ENCODE assay signal across 19 mouse cellular contexts in the genomic region with DNA sequence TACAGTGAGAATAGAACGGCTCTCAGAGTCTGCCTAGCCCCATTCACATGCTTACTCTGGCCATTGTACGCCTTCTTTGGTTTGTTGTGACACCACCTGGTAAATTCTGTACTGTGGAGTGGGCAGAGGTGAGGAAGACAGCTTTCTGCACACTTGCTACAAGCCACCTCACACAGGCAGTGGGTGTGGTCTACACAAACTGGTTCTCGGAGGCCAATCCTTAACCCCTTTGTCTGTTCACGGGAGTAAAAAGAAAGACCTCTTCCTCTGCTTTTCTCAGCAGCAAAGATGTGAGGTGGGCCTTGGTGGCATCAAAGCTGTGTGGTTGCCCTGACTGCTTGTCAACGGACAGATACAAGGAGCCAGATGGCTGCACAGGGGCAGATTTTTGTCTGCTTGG.
DNase-seq lines count a peak whose midpoint lies in the region; ATAC-seq and TF ChIP-seq lines count a peak whose summit lies in the region.
"Had no signal": no experiment of that assay in that cellular context is flagged by ENCODE, and none has a peak within 500 bp of the region (broad histone marks: within the 10 kb centered on the region; RNA-seq: fewer than 3 reads in every experiment).

No protein-coding gene starts in this region.

- no peak for TF ChIP-seq CTCF in thymus, adult 2 months (IDR thresholded peaks at IDR 0.05; ENCODE audit: borderline replicate concordance, control insufficient read depth, extremely low read depth, insufficient read depth, low read length, poor library complexity)
- TF ChIP-seq CTCF in gastrocnemius, adult 2 months (IDR thresholded peaks at IDR 0.05), result no peak

- intact Hi-C loops in gastrocnemius, adult 2 months (cut with DNase I), result no loop called here

- no peak overlapping the region for H3K4me3 ChIP-seq in heart, embryonic 16.5 days (ENCODE audit: low read length)
- H3K4me3 ChIP-seq in heart, embryonic 12.5 days, result no peak overlapping the region
- H3K4me3 ChIP-seq in thymus, adult 2 months (ENCODE audit: control insufficient read depth, insufficient read depth, low read length), result no peak overlapping the region
- no peak overlapping the region for H3K4me3 ChIP-seq in gastrocnemius, adult 2 months
- H3K4me3 ChIP-seq in hindbrain, embryonic 11.5 days (ENCODE audit: low read depth, low read length), result no peak overlapping the region
- H3K4me3 ChIP-seq: embryonic facial prominence, embryonic 13.5 days; forebrain, embryonic 12.5 days had no signal

- no peak overlapping the region for H3K9ac ChIP-seq in heart, embryonic 16.5 days (ENCODE audit: low read length)
- no peak overlapping the region for H3K9ac ChIP-seq in heart, embryonic 12.5 days
- H3K9ac ChIP-seq in hindbrain, embryonic 11.5 days (ENCODE audit: low read depth, low read length), result no peak overlapping the region
- H3K9ac ChIP-seq: embryonic facial prominence, embryonic 13.5 days; forebrain, embryonic 12.5 days; hindbrain, embryonic 14.5 days had no signal

- 0 out of 2 replicates have a peak, but pooled peaks cover 2% of the 10 kb centered on the region for H3K4me1 ChIP-seq in heart, embryonic 16.5 days (ENCODE audit: control insufficient read depth, insufficient read depth, low read length)
- H3K4me1 ChIP-seq in heart, embryonic 12.5 days (replicated peaks), result 0 out of 2 replicates have a peak, but pooled peaks cover 6% of the 10 kb centered on the region
- no peaks in the 10 kb centered on the region for H3K4me1 ChIP-seq in thymus, adult 2 months (replicated peaks; ENCODE audit: control insufficient read depth, insufficient read depth, low read length)
- H3K4me1 ChIP-seq in hindbrain, embryonic 11.5 days (replicated peaks; ENCODE audit: control insufficient read depth, insufficient read depth, low read length), result no peaks in the 10 kb centered on the region

- DNase-seq in ZHBTc4 (ENCODE audit: low read depth, low spot score), result peak; percentile 21
- peak; percentile 47 for DNase-seq in thymus, adult 2 months
- peak; percentile 54 for DNase-seq in thymus, postnatal 25 days
- no peak for DNase-seq in layer of hippocampus, postnatal 10 days (ENCODE audit: low spot score in 2 of 2)
- DNase-seq in gastrocnemius, adult 2 months, result no peak
- no peak for DNase-seq in hindbrain, embryonic 11.5 days (ENCODE audit: low spot score)
- DNase-seq: adrenal gland, postnatal 14 days; cerebellum, adult 11-12 months; cerebellum, adult 9-11 months; cerebellum, postnatal 36 days; gastrocnemius, postnatal 36 days; heart, postnatal 14 days had no signal

- H3K27me3 ChIP-seq in heart, embryonic 16.5 days (ENCODE audit: control insufficient read depth, insufficient read depth, low read length), result no peaks in the 10 kb centered on the region
- no peaks in the 10 kb centered on the region for H3K27me3 ChIP-seq in heart, embryonic 12.5 days (replicated peaks)
- H3K27me3 ChIP-seq in thymus, adult 2 months (ENCODE audit: control insufficient read depth, insufficient read depth, low read length), result no peaks in the 10 kb centered on the region
- no peaks in the 10 kb centered on the region for H3K27me3 ChIP-seq in hindbrain, embryonic 11.5 days (ENCODE audit: control insufficient read depth, insufficient read depth, low read length)
- H3K27me3 ChIP-seq: forebrain, embryonic 12.5 days had no signal

- H3K36me3 ChIP-seq in heart, embryonic 16.5 days (ENCODE audit: control insufficient read depth, insufficient read depth), result no peaks in the 10 kb centered on the region
- no peaks in the 10 kb centered on the region for H3K36me3 ChIP-seq in heart, embryonic 12.5 days
- H3K36me3 ChIP-seq in thymus, adult 2 months (ENCODE audit: control insufficient read depth, insufficient read depth, low read length), result no peaks in the 10 kb centered on the region
- no peaks in the 10 kb centered on the region for H3K36me3 ChIP-seq in hindbrain, embryonic 11.5 days (ENCODE audit: control insufficient read depth, insufficient read depth, low read length)
- H3K36me3 ChIP-seq: embryonic facial prominence, embryonic 13.5 days; forebrain, embryonic 12.5 days had no signal

- H3K9me3 ChIP-seq in heart, embryonic 16.5 days (replicated peaks; ENCODE audit: control insufficient read depth, low read length), result no peaks in the 10 kb centered on the region
- H3K9me3 ChIP-seq in heart, embryonic 12.5 days (replicated peaks), result no peaks in the 10 kb centered on the region
- no peaks in the 10 kb centered on the region for H3K9me3 ChIP-seq in hindbrain, embryonic 11.5 days (ENCODE audit: control insufficient read depth, low read length)
- H3K9me3 ChIP-seq: embryonic facial prominence, embryonic 13.5 days; forebrain, embryonic 12.5 days had no signal

- 0 out of 2 replicates have a peak, but pooled peaks have one; percentile 18 for ATAC-seq in heart, embryonic 16.5 days (replicated peaks; ENCODE audit: extremely low read depth, insufficient read depth, low FRiP score)
- no peak for ATAC-seq in heart, embryonic 12.5 days (ENCODE audit: insufficient number of reproducible peaks, low FRiP score)
- ATAC-seq in hindbrain, embryonic 11.5 days (ENCODE audit: low FRiP score), result no peak
- ATAC-seq: activated CD4-positive, CD25-positive, alpha-beta regulatory T cell, adult 4 months; forebrain, embryonic 16.5 days had no signal

- H3K27ac ChIP-seq in heart, embryonic 16.5 days (ENCODE audit: low read length), result no peak overlapping the region
- H3K27ac ChIP-seq in heart, embryonic 12.5 days (ENCODE audit: poor library complexity, severe bottlenecking), result no peak overlapping the region
- no peak overlapping the region for H3K27ac ChIP-seq in thymus, adult 2 months (ENCODE audit: control insufficient read depth, insufficient read depth, low read length)
- H3K27ac ChIP-seq in gastrocnemius, adult 2 months, result no peak overlapping the region
- no peak overlapping the region for H3K27ac ChIP-seq in hindbrain, embryonic 11.5 days (ENCODE audit: low read depth, low read length)
- H3K27ac ChIP-seq: embryonic facial prominence, embryonic 13.5 days; forebrain, embryonic 12.5 days; hindbrain, embryonic 14.5 days had no signal

- no peak overlapping the region for H3K4me2 ChIP-seq in heart, embryonic 16.5 days (ENCODE audit: low read depth, low read length)
- no peak overlapping the region for H3K4me2 ChIP-seq in heart, embryonic 12.5 days
- no peak overlapping the region for H3K4me2 ChIP-seq in hindbrain, embryonic 11.5 days (replicated peaks; ENCODE audit: low read depth, low read length)
- H3K4me2 ChIP-seq: embryonic facial prominence, embryonic 13.5 days; forebrain, embryonic 12.5 days; hindbrain, embryonic 14.5 days had no signal

- 66% methylated on average over 5 of the region's 5 CpGs for WGBS in heart, embryonic 16.5 days
- 66% methylated on average over 5 of the region's 5 CpGs for WGBS in heart, embryonic 12.5 days
- WGBS in thymus, adult 2 months, result 38% methylated on average over 5 of the region's 5 CpGs
- WGBS in hindbrain, embryonic 11.5 days, result 65% methylated on average over 5 of the region's 5 CpGs

- no peak for TF ChIP-seq POLR2A in thymus, adult 2 months (IDR thresholded peaks at IDR 0.05; ENCODE audit: control insufficient read depth, extremely low read depth, insufficient read depth, low read length, poor library complexity)

Comparison
In these comparisons a context has a peak if more than half of its experiments do, and no peak if none do; other contexts are left out.
1. DNase-seq: peak in ZHBTc4 (single experiment), thymus, adult 2 months (single experiment) and thymus, postnatal 25 days (single experiment); none in layer of hippocampus, postnatal 10 days (0 of 2), gastrocnemius, adult 2 months (single experiment) and hindbrain, embryonic 11.5 days (single experiment).